Mouse (Mus musculus): ENCODE data around the gene Nup210l. TPM values are rescaled to one million over a fixed set of nuclear protein-coding genes. Genes with fewer than 3 reads are reported as not detected.

The Nup210l gene
- polyA plus RNA-seq, 1 experiment, result 0.38 TPM

DNA sequence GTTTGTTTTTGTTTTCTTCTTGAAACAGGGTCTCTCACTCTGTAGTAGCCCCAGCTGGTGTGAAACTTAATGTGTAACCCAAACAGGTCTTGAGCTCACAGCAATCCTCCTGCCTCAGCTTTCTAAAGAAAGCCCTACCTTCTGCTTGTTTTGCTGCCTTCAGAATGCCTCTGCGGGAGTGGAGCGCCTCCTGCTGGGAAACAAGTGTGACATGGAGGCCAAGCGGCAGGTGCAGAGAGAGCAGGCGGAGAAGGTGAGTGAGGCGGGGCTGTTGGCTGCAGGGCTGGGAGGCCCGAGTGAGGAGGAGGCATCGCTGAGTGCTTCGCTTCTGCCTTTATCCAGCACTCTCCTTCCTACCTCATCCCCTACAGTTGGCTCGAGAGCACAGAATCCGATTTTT lies 120.4 kb downstream of the Nup210l start:
- no peaks in the 10 kb centered on the region for H3K4me1 ChIP-seq (ENCODE audit: control insufficient read depth, insufficient read depth, low read length)
- TF ChIP-seq POLR2A (IDR thresholded peaks at IDR 0.05; ENCODE audit: extremely low read depth, insufficient read depth, low read length) (no peak), CTCF (IDR thresholded peaks at IDR 0.05; ENCODE audit: extremely low read depth, insufficient read depth, low read length) (no peak)
- no peak overlapping the region for H3K27ac ChIP-seq (ENCODE audit: insufficient read depth, low read length)
- H3K4me3 ChIP-seq (ENCODE audit: insufficient read depth, low read length), result no peak overlapping the region

DNA sequence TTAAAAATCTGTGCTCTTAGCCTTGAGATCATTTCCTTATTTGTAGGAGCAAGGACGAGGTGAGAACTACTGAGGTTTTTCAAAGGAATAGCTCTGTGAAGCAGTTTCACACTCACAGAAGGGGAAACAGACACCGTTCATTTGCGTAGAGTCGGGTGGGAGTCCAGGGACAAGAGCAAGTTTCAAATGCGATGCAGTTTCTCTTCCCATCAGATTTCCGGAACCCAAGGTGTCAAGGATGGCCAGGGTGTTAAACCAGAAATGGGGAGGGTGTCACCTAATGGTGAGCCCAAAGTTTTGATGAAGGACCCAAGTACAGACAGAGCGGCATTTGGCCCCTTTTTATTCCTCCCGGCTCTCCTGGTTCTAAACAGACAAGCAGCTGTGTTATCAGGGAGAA lies 127.1 kb downstream of the Nup210l start:
- TF ChIP-seq CTCF (IDR thresholded peaks at IDR 0.05; ENCODE audit: extremely low read depth, insufficient read depth, low read length) (no peak), POLR2A (IDR thresholded peaks at IDR 0.05; ENCODE audit: extremely low read depth, insufficient read depth, low read length) (no peak)
- Histone ChIP-seq H3K4me3 (ENCODE audit: insufficient read depth, low read length) (peak overlapping the region; percentile 66), H3K4me1 (ENCODE audit: control insufficient read depth, insufficient read depth, low read length) (peaks cover 2% of the 10 kb centered on the region), H3K27ac (ENCODE audit: insufficient read depth, low read length) (no peak overlapping the region)

DNA sequence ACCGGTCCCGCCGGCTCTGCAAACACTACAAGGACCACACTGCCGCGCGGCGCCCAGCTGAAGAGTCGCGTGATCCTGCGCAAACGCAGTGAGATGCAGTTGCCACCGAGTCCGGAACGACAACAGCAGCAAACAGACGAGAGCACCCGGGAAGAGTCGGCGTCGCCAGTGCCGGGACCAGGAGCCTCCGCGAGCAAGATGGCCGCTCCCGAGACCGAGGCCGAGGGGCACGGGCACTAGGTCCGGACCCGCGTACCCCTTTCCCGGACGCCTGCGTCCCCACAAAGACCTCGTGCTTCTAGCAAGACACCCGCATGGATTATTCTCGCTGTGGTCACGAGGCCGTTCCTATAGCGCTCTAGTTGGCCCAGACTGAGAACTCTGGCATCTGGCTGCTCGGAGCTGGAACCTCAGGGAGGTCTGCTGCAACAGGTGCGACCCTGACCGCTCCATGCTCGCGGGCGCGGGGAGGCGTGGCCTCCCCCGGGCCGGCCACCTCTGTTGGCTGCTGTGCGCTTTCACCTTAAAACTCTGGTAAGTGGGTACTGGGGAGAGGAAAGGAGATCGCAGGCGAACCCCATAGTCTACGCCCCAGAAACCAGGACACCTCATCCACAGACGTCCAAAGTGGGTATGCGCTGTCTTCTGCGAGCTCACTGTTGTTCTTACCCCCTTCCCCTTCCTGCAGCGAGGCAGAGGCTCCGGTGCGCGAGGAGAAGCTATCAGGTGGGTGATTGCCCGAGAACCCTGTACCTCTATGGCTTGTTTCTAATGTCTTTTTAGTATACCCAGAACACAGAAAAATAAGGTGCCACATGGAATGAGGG lies 127.8 kb downstream of the Nup210l start, which contains the start of gene Jtb:
TSS of gene Jtb (plus strand) at position 91 of the 827 bp plus-strand sequence.
- Histone ChIP-seq H3K4me3 (ENCODE audit: insufficient read depth, low read length) (peak within 1 kb of the TSS; percentile 66), H3K4me1 (ENCODE audit: control insufficient read depth, insufficient read depth, low read length) (peaks cover 2% of the 10 kb centered on the region), H3K27ac (ENCODE audit: insufficient read depth, low read length) (no peak within 1 kb of the TSS)
- TF ChIP-seq CTCF (IDR thresholded peaks at IDR 0.05; ENCODE audit: extremely low read depth, insufficient read depth, low read length), result no peak
- TF ChIP-seq POLR2A (IDR thresholded peaks at IDR 0.05; ENCODE audit: extremely low read depth, insufficient read depth, low read length), result peak; percentile 95

DNA sequence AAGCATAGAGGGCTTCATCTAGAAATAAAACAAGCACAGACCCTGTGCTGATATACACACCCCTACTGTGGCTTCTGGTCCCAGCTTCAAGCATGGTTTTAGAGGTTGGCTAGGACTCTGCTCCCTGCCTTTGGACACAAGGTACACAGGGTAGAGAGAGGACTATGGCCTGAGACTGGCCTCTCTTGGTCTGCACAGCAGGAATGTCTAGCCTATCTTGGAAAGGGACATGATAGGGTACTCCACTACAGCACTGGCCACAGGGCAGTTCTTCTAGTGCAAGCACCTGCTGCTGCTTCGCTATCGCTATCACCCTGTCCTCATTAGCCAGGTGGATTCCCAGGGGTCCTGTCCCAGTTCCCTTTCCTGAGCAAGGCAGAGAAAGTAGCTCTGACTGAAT lies 137.3 kb downstream of the Nup210l start:
- no peak overlapping the region for H3K4me3 ChIP-seq (ENCODE audit: insufficient read depth, low read length)
- no peaks in the 10 kb centered on the region for H3K4me1 ChIP-seq (ENCODE audit: control insufficient read depth, insufficient read depth, low read length)
- no peak overlapping the region for H3K27ac ChIP-seq (ENCODE audit: insufficient read depth, low read length)
- TF ChIP-seq CTCF (IDR thresholded peaks at IDR 0.05; ENCODE audit: extremely low read depth, insufficient read depth, low read length) (no peak), POLR2A (IDR thresholded peaks at IDR 0.05; ENCODE audit: extremely low read depth, insufficient read depth, low read length) (no peak)

DNA sequence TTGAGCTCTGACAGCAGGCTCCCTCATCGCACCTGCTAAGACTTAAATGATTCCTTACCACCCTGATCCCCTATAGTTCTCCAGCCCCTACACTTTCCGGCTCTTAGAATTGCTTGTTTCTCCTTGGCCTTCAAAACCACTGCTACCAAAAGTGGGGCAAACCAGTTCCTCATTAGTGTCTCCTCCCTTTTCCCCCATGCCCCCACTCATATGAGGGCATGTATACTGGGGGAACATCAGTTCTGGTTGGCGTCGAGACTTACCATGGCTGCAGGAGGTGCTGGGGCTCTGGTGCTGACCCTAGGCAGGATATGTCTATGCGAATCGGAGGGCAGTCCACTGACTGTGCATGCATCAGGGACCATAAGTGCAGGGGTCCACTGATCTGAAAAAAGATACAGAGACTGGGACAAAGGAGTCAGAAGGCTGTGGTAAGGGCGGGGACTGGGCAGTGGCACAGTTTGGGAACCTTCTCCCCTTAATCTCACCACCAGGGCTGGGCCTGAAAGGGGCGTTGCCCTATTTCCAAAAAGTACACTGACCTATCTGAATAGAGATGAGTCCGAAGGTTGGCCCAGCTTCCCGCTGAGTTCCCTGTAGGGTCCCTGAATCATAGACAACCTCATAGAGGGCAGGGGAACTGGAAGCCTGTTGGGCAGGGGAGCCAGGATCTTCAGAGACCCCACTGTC lies 137.9 kb downstream of the Nup210l start:
- Histone ChIP-seq H3K4me1 (ENCODE audit: control insufficient read depth, insufficient read depth, low read length) (no peaks in the 10 kb centered on the region), H3K4me3 (ENCODE audit: insufficient read depth, low read length) (no peak overlapping the region), H3K27ac (ENCODE audit: insufficient read depth, low read length) (no peak overlapping the region)
- TF ChIP-seq POLR2A (IDR thresholded peaks at IDR 0.05; ENCODE audit: extremely low read depth, insufficient read depth, low read length), result no peak
- TF ChIP-seq CTCF (IDR thresholded peaks at IDR 0.05; ENCODE audit: extremely low read depth, insufficient read depth, low read length), result no peak

DNA sequence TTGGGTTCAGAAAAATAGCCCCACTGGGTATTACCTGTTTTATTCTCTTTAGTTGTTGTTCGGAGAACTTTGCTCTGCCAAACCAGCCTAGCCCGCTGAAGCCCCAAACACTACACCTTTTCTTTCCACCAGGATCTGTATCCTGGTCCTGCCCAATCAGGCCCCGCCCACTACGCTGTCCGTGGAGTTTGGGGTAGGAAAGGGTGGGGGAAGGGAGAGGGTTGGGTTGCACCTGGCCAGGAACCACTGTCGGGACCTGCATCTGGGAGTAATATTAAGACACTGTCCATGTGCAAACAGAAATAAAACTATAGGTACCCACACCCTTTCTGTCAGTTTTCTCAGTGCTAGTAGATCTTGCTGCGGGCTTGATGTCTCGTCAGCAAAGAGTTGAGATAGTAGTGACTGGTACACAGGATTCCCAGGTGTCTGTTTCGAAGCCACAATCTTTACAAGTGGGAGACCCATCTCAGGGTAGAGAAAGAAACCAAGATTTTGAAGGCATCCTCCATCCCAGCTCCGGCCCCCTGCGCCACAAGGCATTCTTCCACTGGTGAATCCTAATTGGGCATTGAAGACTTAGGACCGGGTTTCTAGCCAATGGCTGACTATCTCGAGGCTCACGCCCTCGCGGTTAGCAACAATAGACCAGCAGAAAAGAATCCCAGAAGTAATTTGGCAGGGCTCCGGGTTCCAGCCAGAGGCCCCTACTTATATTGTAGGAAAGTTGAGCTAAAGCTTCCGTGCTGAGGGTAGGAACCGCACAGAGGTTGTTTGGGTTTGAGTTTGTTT lies 139.2 kb downstream of the Nup210l start, which contains the start of gene Creb3l4:
TSS of gene Creb3l4 (minus strand) at position 529 of the 792 bp plus-strand sequence.
- Histone ChIP-seq H3K4me1 (ENCODE audit: control insufficient read depth, insufficient read depth, low read length) (no peaks in the 10 kb centered on the region), H3K27ac (ENCODE audit: insufficient read depth, low read length) (no peak within 1 kb of the TSS), H3K4me3 (ENCODE audit: insufficient read depth, low read length) (0 out of 2 replicates have a peak within 1 kb of the TSS, but pooled peaks have one; percentile 7)
- TF ChIP-seq POLR2A (IDR thresholded peaks at IDR 0.05; ENCODE audit: extremely low read depth, insufficient read depth, low read length) (no peak), CTCF (IDR thresholded peaks at IDR 0.05; ENCODE audit: extremely low read depth, insufficient read depth, low read length) (no peak)

DNA sequence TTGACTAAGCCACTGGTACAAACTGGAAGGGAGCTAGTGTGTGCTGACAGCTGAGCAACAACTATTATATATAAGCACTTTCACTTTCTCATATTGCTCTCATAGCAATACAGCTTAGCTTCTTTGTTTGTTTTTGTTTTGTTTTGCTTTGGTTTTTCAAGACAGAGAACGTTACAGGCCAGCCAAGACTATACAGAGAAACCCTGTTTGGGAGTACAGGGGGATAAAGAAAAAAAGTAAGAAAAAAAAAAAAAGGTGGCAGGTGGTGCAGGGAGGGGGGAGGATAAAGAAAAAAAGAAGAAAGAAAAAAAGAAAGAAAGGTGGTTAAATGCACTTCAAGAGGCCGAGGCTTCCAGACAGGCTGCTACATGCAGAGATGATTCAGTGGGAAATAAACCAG lies 141.5 kb downstream of the Nup210l start:
- no peak for TF ChIP-seq POLR2A (IDR thresholded peaks at IDR 0.05; ENCODE audit: extremely low read depth, insufficient read depth, low read length)
- H3K4me3 ChIP-seq (ENCODE audit: insufficient read depth, low read length), result no peak overlapping the region
- H3K27ac ChIP-seq (ENCODE audit: insufficient read depth, low read length), result no peak overlapping the region
- no peaks in the 10 kb centered on the region for H3K4me1 ChIP-seq (ENCODE audit: control insufficient read depth, insufficient read depth, low read length)

DNA sequence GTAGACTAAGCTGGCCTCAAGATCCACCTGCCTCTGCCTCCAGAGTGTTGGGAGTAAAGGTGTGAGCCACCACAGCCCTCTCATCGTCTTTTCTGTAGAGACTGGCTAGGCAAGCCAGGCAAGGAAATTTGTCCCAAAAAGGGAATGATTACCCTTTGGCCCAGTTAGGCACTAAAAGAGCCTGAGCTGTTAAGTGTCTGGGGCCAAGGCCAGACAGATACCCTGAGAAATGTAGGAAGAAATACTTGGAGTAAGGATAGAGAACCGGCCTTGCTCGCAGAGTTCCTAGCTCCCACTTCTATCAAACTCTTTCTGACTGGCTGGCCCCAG lies 143.7 kb downstream of the Nup210l start:
- no peak for TF ChIP-seq POLR2A (IDR thresholded peaks at IDR 0.05; ENCODE audit: extremely low read depth, insufficient read depth, low read length)
- no peak for TF ChIP-seq CTCF (IDR thresholded peaks at IDR 0.05; ENCODE audit: extremely low read depth, insufficient read depth, low read length)
- H3K4me3 ChIP-seq (ENCODE audit: insufficient read depth, low read length), result peak overlapping the region; percentile 66
- peak overlapping the region; percentile 85 for H3K27ac ChIP-seq (ENCODE audit: insufficient read depth, low read length)
- peaks cover 2% of the 10 kb centered on the region; the same call in 1 of the 2 replicates for H3K4me1 ChIP-seq (ENCODE audit: control insufficient read depth, insufficient read depth, low read length)

DNA sequence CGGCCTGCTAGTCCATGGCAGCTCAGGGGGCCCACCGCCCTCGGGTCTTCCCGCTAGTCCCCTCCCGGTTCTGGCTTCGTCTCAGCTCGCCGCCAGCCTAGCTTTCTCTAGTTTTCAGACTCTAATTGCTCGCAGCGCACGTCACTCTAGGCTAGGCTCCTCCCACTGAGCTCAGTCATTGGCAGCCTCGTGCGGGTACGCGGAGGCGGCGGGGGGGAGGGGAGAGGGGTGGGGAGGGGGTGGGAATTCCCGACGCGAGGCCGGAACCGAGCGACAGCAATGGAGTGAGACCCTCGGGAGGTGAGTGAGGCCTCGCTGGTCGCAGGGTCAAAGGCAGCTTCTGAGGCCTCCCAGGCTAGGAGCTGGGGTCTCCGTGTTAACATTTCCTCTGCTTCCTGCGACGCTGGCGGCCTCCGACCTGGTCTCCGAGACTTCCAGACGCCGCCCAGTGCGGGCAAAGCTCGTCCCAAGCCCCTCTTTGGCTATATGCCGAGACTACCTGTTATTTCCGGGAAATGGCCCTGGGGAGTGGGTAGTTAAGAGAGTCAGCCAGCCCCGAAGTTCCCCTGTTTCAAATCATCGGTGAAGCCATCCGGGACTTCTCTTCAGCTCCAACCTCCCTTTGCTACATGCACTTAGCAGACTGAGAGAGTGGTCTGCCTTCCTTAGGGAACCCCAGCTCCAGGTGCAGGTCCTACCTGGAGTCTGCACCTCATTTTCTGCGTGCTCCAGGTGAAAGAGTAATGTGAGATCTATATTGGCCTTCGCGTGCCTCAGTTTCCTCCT lies 144.2 kb downstream of the Nup210l start, which contains the start of gene Slc39a1:
TSS of gene Slc39a1 (plus strand) at position 213 of the 786 bp plus-strand sequence.
- peak within 1 kb of the TSS; percentile 85 for H3K27ac ChIP-seq (ENCODE audit: insufficient read depth, low read length)
- H3K4me3 ChIP-seq (ENCODE audit: insufficient read depth, low read length), result peak within 1 kb of the TSS; percentile 66
- H3K4me1 ChIP-seq (ENCODE audit: control insufficient read depth, insufficient read depth, low read length), result peaks cover 2% of the 10 kb centered on the region; the same call in 1 of the 2 replicates
- TF ChIP-seq CTCF (IDR thresholded peaks at IDR 0.05; ENCODE audit: extremely low read depth, insufficient read depth, low read length), result no peak
- peak; percentile 78; the same call in 1 of the 2 replicates for TF ChIP-seq POLR2A (IDR thresholded peaks at IDR 0.05; ENCODE audit: extremely low read depth, insufficient read depth, low read length)

Measured in cortical plate, adult 2 months (tissue).